Mouse (Mus musculus) stomach, embryonic 16.5 days (tissue): ENCODE data around the gene Sgf29. TPM values are rescaled to one million over a fixed set of nuclear protein-coding genes. Genes with fewer than 3 reads are reported as not detected.
A peak's percentile ranks its signal among the peaks of the same experiment; 100 is the strongest.

ENCODE experiments used
- ATAC-seq: fragments of 200-750 bp; cut with Nextera tagmentation; 2 replicates; pipeline ENCODE4 v1.8.0; 2017; ENCODE audit warnings: moderate number of reproducible peaks, moderate TSS enrichment; ENCODE audit not compliant: insufficient read depth, low FRiP score
- H3K27ac ChIP-seq: fragments of 300-500 bp; sonication (generic); 2 replicates; pipeline ENCODE4 v1.5.1; 2014; ENCODE audit warnings: low read length
- H3K27me3 ChIP-seq: fragments of 300-500 bp; sonication (generic); 2 replicates; pipeline ENCODE4 v1.6.1; 2014; ENCODE audit warnings: low read length, control low read depth, mixed read lengths; ENCODE audit not compliant: control insufficient read depth, insufficient read depth
- H3K36me3 ChIP-seq: fragments of 300-500 bp; sonication (generic); 2 replicates; pipeline ENCODE4 v1.6.1; 2014; ENCODE audit warnings: low read length; ENCODE audit not compliant: control insufficient read depth, insufficient read depth
- H3K4me1 ChIP-seq: fragments of 300-500 bp; sonication (generic); 2 replicates; pipeline ENCODE4 v1.6.1; 2014; ENCODE audit warnings: low read length, control low read depth, mixed read lengths; ENCODE audit not compliant: control insufficient read depth, insufficient read depth
- H3K4me2 ChIP-seq: fragments of 300-500 bp; sonication (generic); 2 replicates; pipeline ENCODE4 v1.6.1; 2014; ENCODE audit warnings: low read depth, low read length, mixed read lengths
- H3K4me3 ChIP-seq: fragments of 300-500 bp; sonication (generic); replicated peaks from 2 replicates; pipeline ENCODE4 v1.5.1; 2014; ENCODE audit warnings: mild to moderate bottlenecking, low read length
- H3K9ac ChIP-seq: fragments of 300-500 bp; sonication (generic); 2 replicates; pipeline ENCODE4 v1.6.1; 2014; ENCODE audit warnings: low read length
- H3K9me3 ChIP-seq: fragments of 300-500 bp; sonication (generic); replicated peaks from 2 replicates; pipeline ENCODE4 v1.6.1; 2016; ENCODE audit warnings: low read length, control low read depth; ENCODE audit not compliant: control insufficient read depth
- WGBS: fragments of 180-500 bp; shearing (Covaris S2); extraction: QIAGEN DNeasy Blood & Tissue Kit; methylation state at CpG from one replicate; pipeline ENCODE4 v1.1.7; 2014; 5-methylcytosine and 5-hydroxymethylcytosine counted together
- polyA plus RNA-seq: library from polyadenylated mRNA; unstranded; fragments of >200 nt; fragmentation: Nextera tagmentation; extraction: Ambion mirVana; gene quantifications from 2 replicates; pipeline ENCODE4 v1.2.1, GENCODE M21; 2015

Gene Sgf29
- polyA plus RNA-seq, 1 experiment from 2014 or later, result 40.4 TPM

DNA sequence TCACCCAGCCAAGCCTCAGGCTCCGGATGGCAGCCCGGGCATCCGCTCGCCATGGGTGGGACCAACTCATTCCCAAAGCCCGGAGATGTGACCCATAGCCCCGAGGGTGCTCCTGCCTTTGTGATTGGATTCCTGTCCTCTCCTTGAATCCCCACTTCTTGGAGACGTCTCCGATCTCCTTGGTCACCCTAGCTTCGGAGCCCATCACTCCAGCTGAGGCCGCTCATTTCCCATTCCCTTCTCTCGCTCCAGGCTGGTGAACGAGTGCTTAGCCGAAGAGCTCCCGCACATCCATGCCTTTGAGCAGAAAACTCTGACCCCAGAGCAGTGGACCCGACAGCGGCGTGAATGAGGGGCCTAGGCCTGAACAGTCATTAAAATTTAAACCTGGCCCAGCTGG is 47.2 kb downstream of the Sgf29 start:
- Histone ChIP-seq H3K36me3 (peaks cover 9% of the 10 kb centered on the region; the same call in 1 of the 2 replicates), H3K4me2 (peak overlapping the region; percentile 91), H3K4me3 (peak overlapping the region; percentile 70), H3K4me1 (peaks cover 19% of the 10 kb centered on the region), H3K27me3 (no peaks in the 10 kb centered on the region), H3K9me3 (no peaks in the 10 kb centered on the region), H3K27ac (no peak overlapping the region), H3K9ac (peak overlapping the region; percentile 83)
- ATAC-seq, result 0 out of 2 replicates have a peak, but pooled peaks have one; percentile 3
- 4% methylated on average over 17 of the region's 17 CpGs for WGBS

GRCm38 (mm10) chr7:126696886-126697285 is 47.8 kb downstream of the Sgf29 start:
- H3K27ac ChIP-seq, result no peak overlapping the region
- no peak for ATAC-seq
- peaks cover 20% of the 10 kb centered on the region for H3K4me1 ChIP-seq
- H3K4me3 ChIP-seq, result peak overlapping the region; percentile 70
- 80% methylated on average over 3 of the region's 3 CpGs for WGBS
- peak overlapping the region; percentile 91 for H3K4me2 ChIP-seq
- H3K9me3 ChIP-seq, result no peaks in the 10 kb centered on the region
- no peaks in the 10 kb centered on the region for H3K27me3 ChIP-seq
- H3K9ac ChIP-seq, result peak overlapping the region; percentile 83; the same call in 1 of the 2 replicates
- 0 out of 2 replicates have a peak, but pooled peaks cover 5% of the 10 kb centered on the region for H3K36me3 ChIP-seq

DNA sequence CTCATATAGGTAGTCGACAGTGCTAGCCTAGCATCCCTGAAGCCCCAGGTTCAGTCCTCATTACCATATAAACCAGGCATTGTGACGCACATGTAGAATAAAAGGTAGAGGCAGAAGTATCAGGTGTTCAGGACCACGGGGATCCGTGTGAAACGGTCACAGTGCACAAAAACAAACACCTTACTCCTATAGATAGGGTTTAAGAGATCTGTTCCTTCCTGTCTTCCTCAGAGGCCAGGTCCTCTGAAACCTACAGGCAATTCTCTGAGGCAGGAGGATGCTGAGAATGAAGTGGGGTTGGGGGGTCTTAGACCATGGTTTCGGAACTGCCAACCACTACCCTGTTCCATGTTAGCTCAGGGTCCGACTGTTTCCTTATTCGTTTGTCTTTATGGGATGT is 48.7 kb downstream of the Sgf29 start:
- Histone ChIP-seq H3K4me1 (peaks cover 20% of the 10 kb centered on the region), H3K36me3 (no peaks in the 10 kb centered on the region), H3K27me3 (peaks cover 5% of the 10 kb centered on the region; the same call in 1 of the 2 replicates), H3K27ac (no peak overlapping the region), H3K9ac (no peak overlapping the region), H3K4me3 (no peak overlapping the region), H3K4me2 (no peak overlapping the region), H3K9me3 (no peaks in the 10 kb centered on the region)
- WGBS, result 87% methylated on average over 8 of the region's 8 CpGs
- ATAC-seq, result no peak

DNA sequence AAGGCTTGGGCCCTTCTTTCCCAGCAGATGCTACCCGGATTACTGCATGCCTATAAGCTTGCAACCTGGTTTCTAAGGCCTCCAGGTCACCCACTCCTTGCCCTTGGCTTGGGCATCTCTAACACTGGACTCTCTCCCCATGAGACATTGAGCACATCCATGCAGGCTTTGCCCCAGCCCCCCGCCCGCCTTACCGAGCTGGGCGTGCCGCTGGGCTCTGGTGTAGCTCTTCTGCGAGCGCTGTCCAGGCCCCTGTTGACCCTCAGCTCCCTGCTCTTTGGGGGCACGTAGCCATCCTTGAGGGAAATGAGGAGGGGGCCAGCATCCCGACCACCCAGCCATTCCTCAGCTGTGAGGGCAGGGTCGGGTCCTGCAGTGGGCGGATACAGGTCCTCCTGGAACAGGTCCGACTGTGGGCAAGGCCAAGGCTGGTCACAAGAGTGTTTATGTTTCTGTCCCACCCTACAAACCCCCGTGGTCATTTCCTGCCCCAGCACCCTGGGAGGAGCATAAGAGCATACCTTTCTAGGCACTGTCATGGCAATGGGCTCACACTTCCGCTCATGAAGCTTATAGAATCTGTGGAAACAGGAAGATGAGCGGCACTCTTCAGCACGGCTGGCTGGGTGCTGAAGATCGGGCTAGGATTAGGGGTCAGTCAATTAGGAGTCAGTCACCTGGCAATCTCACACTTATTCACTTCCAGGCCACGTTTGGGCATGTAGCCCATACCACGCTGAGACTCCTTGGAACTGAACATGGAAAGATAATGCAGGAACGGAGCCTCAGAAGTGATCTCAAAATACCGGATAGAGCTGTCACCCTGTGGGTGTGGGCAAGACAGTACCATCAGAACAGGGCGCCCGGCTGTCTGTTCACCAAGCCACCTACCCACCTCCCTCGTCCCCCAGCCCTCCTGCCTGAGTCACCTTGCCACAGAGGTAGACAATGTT is 51.2 kb downstream of the Sgf29 start:
- ATAC-seq, result peak; percentile 2; the same call in 1 of the 2 replicates
- Histone ChIP-seq H3K9ac (no peak overlapping the region), H3K27ac (no peak overlapping the region), H3K4me1 (peaks cover 24% of the 10 kb centered on the region), H3K4me3 (no peak overlapping the region), H3K9me3 (no peaks in the 10 kb centered on the region), H3K4me2 (peak overlapping the region; percentile 38; the same call in 1 of the 2 replicates), H3K36me3 (no peaks in the 10 kb centered on the region), H3K27me3 (peaks cover 10% of the 10 kb centered on the region; the same call in 1 of the 2 replicates)
- WGBS, result 79% methylated on average over 25 of the region's 25 CpGs

DNA sequence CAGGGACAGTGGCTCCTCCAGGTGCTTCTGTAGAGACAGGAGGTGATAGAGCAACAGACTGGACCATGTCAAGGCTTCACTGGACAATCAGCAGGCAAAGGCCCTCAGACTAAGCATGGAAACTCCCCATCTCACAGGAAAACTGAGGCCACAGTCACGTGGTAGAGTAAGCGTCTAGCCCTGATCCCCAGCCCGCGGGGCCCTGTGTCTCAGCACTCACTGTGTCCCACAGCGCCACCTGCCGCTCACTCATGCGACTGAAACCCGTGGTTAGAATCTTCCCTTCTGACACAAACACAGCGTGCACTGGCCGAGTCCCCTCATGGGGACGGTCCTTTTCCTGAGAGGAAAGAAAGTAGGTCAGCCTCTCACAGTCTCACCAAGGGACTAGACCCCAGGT is 52.0 kb downstream of the Sgf29 start:
- under 1% methylated on average over 11 of the region's 11 CpGs for WGBS
- Histone ChIP-seq H3K9me3 (no peaks in the 10 kb centered on the region), H3K4me1 (peaks cover 24% of the 10 kb centered on the region), H3K4me3 (no peak overlapping the region; the same call in 1 of the 2 replicates), H3K4me2 (peak overlapping the region; percentile 38), H3K9ac (no peak overlapping the region; the same call in 1 of the 2 replicates), H3K27ac (no peak overlapping the region), H3K36me3 (no peaks in the 10 kb centered on the region), H3K27me3 (peaks cover 10% of the 10 kb centered on the region; the same call in 1 of the 2 replicates)
- peak; percentile 42; the same call in 1 of the 2 replicates for ATAC-seq

GRCm38 (mm10) chr7:126701559-126702357 is 52.6 kb downstream of the Sgf29 start:
- 54% methylated on average over 24 of the region's 24 CpGs for WGBS
- peak overlapping the region; percentile 18; the same call in 1 of the 2 replicates for H3K9ac ChIP-seq
- peak overlapping the region; percentile 8; the same call in 1 of the 2 replicates for H3K4me3 ChIP-seq

GRCm38 (mm10) chr7:126702358-126702757 is 53.2 kb downstream of the Sgf29 start:
- H3K4me2 ChIP-seq, result no peak overlapping the region
- 63% methylated on average over 6 of the region's 6 CpGs for WGBS
- H3K4me1 ChIP-seq, result peaks cover 16% of the 10 kb centered on the region
- peak overlapping the region; percentile 18 for H3K9ac ChIP-seq
- 0 out of 2 replicates have a peak overlapping the region, but pooled peaks have one; percentile 8 for H3K4me3 ChIP-seq
- peak overlapping the region; percentile 17 for H3K27ac ChIP-seq
- no peaks in the 10 kb centered on the region for H3K36me3 ChIP-seq
- H3K27me3 ChIP-seq, result peaks cover 10% of the 10 kb centered on the region; the same call in 1 of the 2 replicates
- no peaks in the 10 kb centered on the region for H3K9me3 ChIP-seq
- ATAC-seq, result no peak

More at GRCm38 (mm10) chr7:126701559-126702357, 52.6 kb downstream of the Sgf29 start:
- H3K9me3 ChIP-seq, result no peaks in the 10 kb centered on the region
- H3K36me3 ChIP-seq, result no peaks in the 10 kb centered on the region
- peaks cover 20% of the 10 kb centered on the region for H3K4me1 ChIP-seq
- peak overlapping the region; percentile 38 for H3K4me2 ChIP-seq
- H3K27me3 ChIP-seq, result peaks cover 10% of the 10 kb centered on the region; the same call in 1 of the 2 replicates
- peak overlapping the region; percentile 15; the same call in 1 of the 2 replicates for H3K27ac ChIP-seq
- ATAC-seq, result no peak

GRCm38 (mm10) chr7:126702861-126703756 is 54.0 kb downstream of the Sgf29 start:
- H3K9me3 ChIP-seq, result no peaks in the 10 kb centered on the region
- peak overlapping the region; percentile 51 for H3K9ac ChIP-seq
- H3K27me3 ChIP-seq, result peaks cover 10% of the 10 kb centered on the region; the same call in 1 of the 2 replicates
- no peak overlapping the region for H3K4me2 ChIP-seq
- H3K36me3 ChIP-seq, result no peaks in the 10 kb centered on the region
- peak overlapping the region; percentile 46 for H3K4me3 ChIP-seq
- WGBS, result 67% methylated on average over 12 of the region's 12 CpGs
- peak overlapping the region; percentile 17; the same call in 1 of the 2 replicates for H3K27ac ChIP-seq
- peaks cover 16% of the 10 kb centered on the region for H3K4me1 ChIP-seq
- no peak for ATAC-seq
